Mouse (Mus musculus) ES-Bruce4 (cell line): Measurements from ENCODE around the gene Plekhf1. TPM values are rescaled to one million over a fixed set of nuclear protein-coding genes. Genes with fewer than 3 reads are reported as not detected.

Source experiments
- H3K27ac ChIP-seq: 2 replicates; pipeline ENCODE4 v1.5.1; 2012; ENCODE audit warnings: low read length, inconsistent platforms; ENCODE audit not compliant: insufficient read depth
- H3K27me3 ChIP-seq: 2 replicates; pipeline ENCODE4 v1.6.1; 2012; ENCODE audit warnings: mild to moderate bottlenecking, low read length, inconsistent platforms; ENCODE audit not compliant: control insufficient read depth, poor library complexity, insufficient read depth, severe bottlenecking
- H3K36me3 ChIP-seq: 2 replicates; pipeline ENCODE4 v1.6.1; 2012; ENCODE audit warnings: inconsistent platforms, mild to moderate bottlenecking, low read length, moderate library complexity; ENCODE audit not compliant: control insufficient read depth, poor library complexity, insufficient read depth, severe bottlenecking
- H3K4me1 ChIP-seq: one replicate; pipeline ENCODE4 v1.8.1; 2011; ENCODE audit warnings: low read length; ENCODE audit not compliant: control insufficient read depth, insufficient read depth
- H3K4me3 ChIP-seq: 2 replicates; pipeline ENCODE4 v1.5.1; 2011; ENCODE audit warnings: low read depth, mild to moderate bottlenecking, low read length
- H3K9ac ChIP-seq: 2 replicates; pipeline ENCODE4 v1.6.1; 2012; ENCODE audit warnings: low read depth, mild to moderate bottlenecking, inconsistent platforms; ENCODE audit not compliant: poor library complexity, severe bottlenecking
- H3K9me3 ChIP-seq: replicated peaks from 2 replicates; pipeline ENCODE4 v1.6.1; 2012; ENCODE audit warnings: mild to moderate bottlenecking, low read length, inconsistent platforms; ENCODE audit not compliant: control insufficient read depth, poor library complexity, insufficient read depth, severe bottlenecking
- CTCF ChIP-seq: IDR thresholded peaks from one replicate; pipeline ENCODE4 v1.8.1; 2011; ENCODE audit warnings: low read depth, low read length
- EP300 ChIP-seq: IDR thresholded peaks from 2 replicates; pipeline ENCODE4 v1.6.1; 2011; ENCODE audit warnings: low read depth, low read length; ENCODE audit not compliant: insufficient read depth
- POLR2A ChIP-seq: IDR thresholded peaks from one replicate; pipeline ENCODE4 v1.8.1; 2011; ENCODE audit warnings: low read length; ENCODE audit not compliant: insufficient read depth
- polyA plus RNA-seq: library from polyadenylated mRNA; stranded (reverse); fragments of >200 nt; gene quantifications from 2 replicates; pipeline ENCODE4 v1.2.4, GENCODE M21; 2011; ENCODE audit warnings: low read depth; ENCODE audit not compliant: missing spikeins, insufficient read depth, insufficient read length

The Plekhf1 gene
- polyA plus RNA-seq, 1 experiment, result 1.5 TPM

- TF ChIP-seq EP300 (no peak), CTCF (no peak), POLR2A (no peak)
- Histone ChIP-seq H3K27me3 (no peaks in the 10 kb centered on the region), H3K4me1 (no peaks in the 10 kb centered on the region), H3K4me3 (no peak overlapping the region), H3K36me3 (no peaks in the 10 kb centered on the region), H3K27ac (no peak overlapping the region), H3K9me3 (no peaks in the 10 kb centered on the region), H3K9ac (no peak overlapping the region)
Measured at GRCm38 (mm10) chr7:38184786-38185185, 43.0 kb downstream of the Plekhf1 start.

DNA sequence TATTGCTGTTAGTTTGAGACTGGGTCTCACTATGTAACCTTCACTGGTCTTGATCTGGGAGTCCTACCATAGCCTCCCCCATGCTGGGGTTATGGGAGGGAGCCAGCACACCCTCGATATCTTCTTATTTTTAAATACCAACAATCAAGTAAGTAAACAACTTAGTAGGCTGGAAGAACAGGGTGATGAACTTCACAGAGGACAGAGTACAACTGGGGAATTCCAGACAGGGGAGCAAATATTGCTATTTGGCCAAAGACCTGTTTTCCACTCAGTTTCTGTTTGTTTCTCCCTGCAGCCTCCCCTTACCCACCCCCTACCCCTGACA, 43.4 kb downstream of the Plekhf1 start:
- H3K27ac ChIP-seq, result no peak overlapping the region
- no peaks in the 10 kb centered on the region for H3K9me3 ChIP-seq
- no peak overlapping the region for H3K9ac ChIP-seq
- no peaks in the 10 kb centered on the region for H3K27me3 ChIP-seq
- no peaks in the 10 kb centered on the region for H3K36me3 ChIP-seq
- TF ChIP-seq EP300 (no peak), POLR2A (no peak), CTCF (no peak)
- no peak overlapping the region for H3K4me3 ChIP-seq
- no peaks in the 10 kb centered on the region for H3K4me1 ChIP-seq

- H3K9ac ChIP-seq, result peak overlapping the region; percentile 15
- no peaks in the 10 kb centered on the region for H3K27me3 ChIP-seq
- no peak for TF ChIP-seq EP300
- peak; percentile 42 for TF ChIP-seq POLR2A
- no peak overlapping the region for H3K27ac ChIP-seq
- H3K4me3 ChIP-seq, result peak overlapping the region; percentile 49
- no peaks in the 10 kb centered on the region for H3K36me3 ChIP-seq
- no peaks in the 10 kb centered on the region for H3K4me1 ChIP-seq
- H3K9me3 ChIP-seq, result no peaks in the 10 kb centered on the region
Measured at GRCm38 (mm10) chr7:38183709-38184417, 44.0 kb downstream of the Plekhf1 start.

- Histone ChIP-seq H3K9me3 (no peaks in the 10 kb centered on the region), H3K27ac (no peak within 1 kb of the TSS), H3K4me3 (peak within 1 kb of the TSS; percentile 49), H3K27me3 (no peaks in the 10 kb centered on the region), H3K36me3 (no peaks in the 10 kb centered on the region), H3K9ac (peak within 1 kb of the TSS; percentile 15), H3K4me1 (no peaks in the 10 kb centered on the region)
- TF ChIP-seq POLR2A, result no peak
- TF ChIP-seq CTCF, result no peak
- no peak for TF ChIP-seq EP300
Measured at GRCm38 (mm10) chr7:38182962-38183687, 44.7 kb downstream of the Plekhf1 start, which contains the start of gene 1600014C10Rik. Gene 1600014C10Rik (plus strand): TSS chr7:38183217.

GRCm38 (mm10) chr7:38182596-38182961, 45.2 kb downstream of the Plekhf1 start:
- H3K36me3 ChIP-seq, result no peaks in the 10 kb centered on the region
- H3K9me3 ChIP-seq, result no peaks in the 10 kb centered on the region
- no peak overlapping the region for H3K27ac ChIP-seq
- no peaks in the 10 kb centered on the region for H3K27me3 ChIP-seq
- TF ChIP-seq EP300, result no peak
- TF ChIP-seq POLR2A, result no peak
- peak; percentile 91 for TF ChIP-seq CTCF
- H3K4me1 ChIP-seq, result no peaks in the 10 kb centered on the region
- peak overlapping the region; percentile 49 for H3K4me3 ChIP-seq
- peak overlapping the region; percentile 15 for H3K9ac ChIP-seq

DNA sequence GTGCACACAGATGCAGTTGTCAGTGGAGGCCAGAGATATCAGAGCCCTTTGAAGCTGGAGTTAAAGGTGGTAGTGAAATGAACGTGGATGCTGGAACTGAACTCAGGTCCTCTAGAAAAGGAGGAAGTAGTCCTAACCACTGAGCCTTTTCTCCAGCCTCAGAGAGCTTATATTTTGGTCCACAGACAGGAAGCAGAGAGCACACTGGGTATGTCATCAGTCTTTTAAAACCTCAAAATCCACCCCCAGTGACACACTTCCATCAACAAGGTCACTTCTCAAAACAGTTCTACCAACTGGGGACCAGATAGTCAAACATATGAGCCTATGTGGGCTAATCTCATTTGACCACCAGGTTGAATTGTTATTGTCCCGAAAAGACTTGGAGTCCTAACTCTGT, 46.5 kb downstream of the Plekhf1 start:
- Histone ChIP-seq H3K27ac (no peak overlapping the region), H3K9ac (no peak overlapping the region), H3K9me3 (no peaks in the 10 kb centered on the region), H3K36me3 (no peaks in the 10 kb centered on the region), H3K4me3 (no peak overlapping the region), H3K4me1 (no peaks in the 10 kb centered on the region), H3K27me3 (no peaks in the 10 kb centered on the region)
- TF ChIP-seq POLR2A, result no peak
- TF ChIP-seq CTCF, result no peak
- no peak for TF ChIP-seq EP300
